Mouse (Mus musculus) fibroblast of lung, adult 2 months (primary cell): ENCODE data around the gene Gm379.

Source experiments
- DNase-seq: peaks from one replicate; pipeline ENCODE4 v3.0.0-alpha.2; 2011; ENCODE audit warnings: low read depth

Gm379 gene

GRCm38 (mm10) chrX:108664885-108665284 lies at the start of gene Gm379:
TSS of gene Gm379 (minus strand) at chrX:108664891.
- DNase-seq = no peak

GRCm38 (mm10) chrX:108704312-108704711 lies 39.6 kb upstream of the Gm379 start:
- no peak for DNase-seq

GRCm38 (mm10) chrX:108668868-108669267 lies 4.2 kb upstream of the Gm379 start:
- DNase-seq = no peak

DNA sequence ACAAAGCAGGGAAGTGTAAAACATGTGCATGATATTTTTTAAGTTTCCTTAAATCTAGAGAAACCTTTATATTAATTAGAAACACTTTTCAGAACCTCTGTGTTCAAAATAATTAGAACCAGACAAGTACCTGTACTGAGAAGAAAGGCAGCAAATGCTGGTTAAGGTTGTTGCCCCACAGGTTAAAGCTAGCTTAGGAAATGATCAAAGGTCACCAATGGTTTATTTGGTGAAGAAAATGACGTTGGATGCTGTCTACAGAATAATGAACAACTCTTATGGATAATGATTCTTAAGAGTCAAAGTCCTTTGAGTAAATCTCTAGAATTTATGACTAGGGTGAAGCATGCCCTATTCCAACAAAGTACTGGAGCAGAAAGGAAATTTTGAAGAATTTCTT lies 42.7 kb downstream of the Gm379 start:
- no peak for DNase-seq

- no peak for DNase-seq
Observed at GRCm38 (mm10) chrX:108620886-108621285, 43.8 kb downstream of the Gm379 start.
